Mouse (Mus musculus): ENCODE measurements around the gene Hoxd13.

Gene Hoxd13

GRCm38 (mm10) chr2:74681594-74682531 lies 13.8 kb downstream of the Hoxd13 start:
- Histone ChIP-seq H3K27me3 (ENCODE audit: control insufficient read depth, insufficient read depth, low read length, poor library complexity, severe bottlenecking) (peaks cover 6% of the 10 kb centered on the region), H3K36me3 (ENCODE audit: control insufficient read depth, insufficient read depth, low read length, poor library complexity, severe bottlenecking) (no peaks in the 10 kb centered on the region)

GRCm38 (mm10) chr2:74682796-74683195 lies 14.7 kb downstream of the Hoxd13 start:
- no peaks in the 10 kb centered on the region for H3K36me3 ChIP-seq (ENCODE audit: control insufficient read depth, insufficient read depth, low read length, poor library complexity, severe bottlenecking)
- DNase-seq (ENCODE audit: low read depth, low spot score), result no peak
- peaks cover 6% of the 10 kb centered on the region for H3K27me3 ChIP-seq (ENCODE audit: control insufficient read depth, insufficient read depth, low read length, poor library complexity, severe bottlenecking)

More at GRCm38 (mm10) chr2:74681594-74682531, 13.8 kb downstream of the Hoxd13 start:
- DNase-seq (ENCODE audit: low read depth, low spot score), result no peak

- no peak for DNase-seq (ENCODE audit: low read depth, low spot score)
- Histone ChIP-seq H3K36me3 (ENCODE audit: control insufficient read depth, insufficient read depth, low read length, poor library complexity, severe bottlenecking) (no peaks in the 10 kb centered on the region), H3K27me3 (ENCODE audit: control insufficient read depth, insufficient read depth, low read length, poor library complexity, severe bottlenecking) (peaks cover 8% of the 10 kb centered on the region)
Observed at GRCm38 (mm10) chr2:74683471-74683951, 15.4 kb downstream of the Hoxd13 start.

GRCm38 (mm10) chr2:74684106-74684505 lies 16.0 kb downstream of the Hoxd13 start:
- H3K36me3 ChIP-seq (ENCODE audit: control insufficient read depth, insufficient read depth, low read length, poor library complexity, severe bottlenecking), result no peaks in the 10 kb centered on the region
- no peak for DNase-seq (ENCODE audit: low read depth, low spot score)
- peaks cover 8% of the 10 kb centered on the region for H3K27me3 ChIP-seq (ENCODE audit: control insufficient read depth, insufficient read depth, low read length, poor library complexity, severe bottlenecking)

- Histone ChIP-seq H3K36me3 (ENCODE audit: control insufficient read depth, insufficient read depth, low read length, poor library complexity, severe bottlenecking) (no peaks in the 10 kb centered on the region), H3K27me3 (ENCODE audit: control insufficient read depth, insufficient read depth, low read length, poor library complexity, severe bottlenecking) (peaks cover 6% of the 10 kb centered on the region)
- no peak for DNase-seq (ENCODE audit: low read depth, low spot score)
Observed at GRCm38 (mm10) chr2:74685059-74685603, 17.0 kb downstream of the Hoxd13 start.

GRCm38 (mm10) chr2:74686301-74686987 lies 18.3 kb downstream of the Hoxd13 start:
- peak; percentile 51 for DNase-seq (ENCODE audit: low read depth, low spot score)
- Histone ChIP-seq H3K27me3 (ENCODE audit: control insufficient read depth, insufficient read depth, low read length, poor library complexity, severe bottlenecking) (peaks cover 6% of the 10 kb centered on the region), H3K36me3 (ENCODE audit: control insufficient read depth, insufficient read depth, low read length, poor library complexity, severe bottlenecking) (no peaks in the 10 kb centered on the region)

GRCm38 (mm10) chr2:74686988-74687697 lies 19.0 kb downstream of the Hoxd13 start:
- peaks cover 6% of the 10 kb centered on the region for H3K27me3 ChIP-seq (ENCODE audit: control insufficient read depth, insufficient read depth, low read length, poor library complexity, severe bottlenecking)
- no peaks in the 10 kb centered on the region for H3K36me3 ChIP-seq (ENCODE audit: control insufficient read depth, insufficient read depth, low read length, poor library complexity, severe bottlenecking)
- no peak for DNase-seq (ENCODE audit: low read depth, low spot score)

GRCm38 (mm10) chr2:74687698-74688555 lies 19.8 kb downstream of the Hoxd13 start:
- peaks cover 3% of the 10 kb centered on the region for H3K27me3 ChIP-seq (ENCODE audit: control insufficient read depth, insufficient read depth, low read length, poor library complexity, severe bottlenecking)
- no peaks in the 10 kb centered on the region for H3K36me3 ChIP-seq (ENCODE audit: control insufficient read depth, insufficient read depth, low read length, poor library complexity, severe bottlenecking)
- DNase-seq (ENCODE audit: low read depth, low spot score), result no peak

- Histone ChIP-seq H3K27me3 (ENCODE audit: control insufficient read depth, insufficient read depth, low read length, poor library complexity, severe bottlenecking) (peaks cover 2% of the 10 kb centered on the region; the same call in 1 of the 2 replicates), H3K36me3 (ENCODE audit: control insufficient read depth, insufficient read depth, low read length, poor library complexity, severe bottlenecking) (no peaks in the 10 kb centered on the region)
- DNase-seq (ENCODE audit: low read depth, low spot score), result no peak
Observed at GRCm38 (mm10) chr2:74688795-74689573, 20.9 kb downstream of the Hoxd13 start.

- no peak for DNase-seq (ENCODE audit: low read depth, low spot score)
- no peaks in the 10 kb centered on the region for H3K36me3 ChIP-seq (ENCODE audit: control insufficient read depth, insufficient read depth, low read length, poor library complexity, severe bottlenecking)
- peaks cover 2% of the 10 kb centered on the region; the same call in 1 of the 2 replicates for H3K27me3 ChIP-seq (ENCODE audit: control insufficient read depth, insufficient read depth, low read length, poor library complexity, severe bottlenecking)
Observed at GRCm38 (mm10) chr2:74689574-74690337, 21.6 kb downstream of the Hoxd13 start.

GRCm38 (mm10) chr2:74690338-74690716 lies 22.2 kb downstream of the Hoxd13 start:
- DNase-seq (ENCODE audit: low read depth, low spot score), result no peak
- Histone ChIP-seq H3K36me3 (ENCODE audit: control insufficient read depth, insufficient read depth, low read length, poor library complexity, severe bottlenecking) (no peaks in the 10 kb centered on the region), H3K27me3 (ENCODE audit: control insufficient read depth, insufficient read depth, low read length, poor library complexity, severe bottlenecking) (peaks cover 2% of the 10 kb centered on the region; the same call in 1 of the 2 replicates)

- Histone ChIP-seq H3K36me3 (ENCODE audit: control insufficient read depth, insufficient read depth, low read length, poor library complexity, severe bottlenecking) (no peaks in the 10 kb centered on the region), H3K27me3 (ENCODE audit: control insufficient read depth, insufficient read depth, low read length, poor library complexity, severe bottlenecking) (peaks cover 2% of the 10 kb centered on the region; the same call in 1 of the 2 replicates)
- no peak for DNase-seq (ENCODE audit: low read depth, low spot score)
Observed at GRCm38 (mm10) chr2:74691022-74691951, 23.2 kb downstream of the Hoxd13 start, which contains the start of gene Hoxd10. Gene Hoxd10, plus strand, starts transcription at chr2:74691924.
